Comparison of ENCODE assay signal across 24 mouse cellular contexts in genomic region chr15:59739197-59739596, GRCm38 (mm10).
DNase-seq lines count a peak whose midpoint lies in the region; ATAC-seq and TF ChIP-seq lines count a peak whose summit lies in the region.
"Had no signal": no experiment of that assay in that cellular context is flagged by ENCODE, and none has a peak within 500 bp of the region (broad histone marks: within the 10 kb centered on the region; RNA-seq: fewer than 3 reads in every experiment).

No protein-coding gene starts in this region.

- no peak overlapping the region for H3K9ac ChIP-seq in CH12.LX (ENCODE audit: insufficient read depth, low read depth)
- H3K9ac ChIP-seq in forebrain, embryonic 12.5 days: no peak overlapping the region
- H3K9ac ChIP-seq: embryonic facial prominence, embryonic 15.5 days; neural tube, embryonic 13.5 days had no signal

- DNase-seq in spleen, postnatal 36 days (ENCODE audit: low spot score in 2 of 2): peak; percentile 42 to 43
- DNase-seq in spleen, postnatal 4 days (ENCODE audit: low spot score in 2 of 2): no peak
- peak; percentile 96 for DNase-seq in CH12.LX (ENCODE audit: extremely low read depth)
- DNase-seq in induced T-regulatory cell, adult 2 months (ENCODE audit: low read depth): peak; percentile 81
- DNase-seq in splenic B cell, adult 2 months (ENCODE audit: low read depth, low spot score): peak; percentile 83
- DNase-seq in gastrocnemius, postnatal 10 days: no peak
- DNase-seq in left cerebral cortex, adult 2 months (ENCODE audit: extremely low spot score in 1 of 2, low spot score in 2 of 2): no peak
- DNase-seq: adrenal gland, adult 8-10 months; cerebellum, adult 11 months; cerebellum, postnatal 10 days; gastrocnemius, adult 2 months; heart, adult 18-20 months; heart, postnatal 36 days; kidney, adult 18-20 months; kidney, postnatal 25 days; left cerebral cortex, postnatal 4 days; liver; spleen, adult 18-20 months; thymus, adult 2 months had no signal

- TF ChIP-seq CTCF in CH12.LX (conservative IDR thresholded peaks at IDR 0.05 in 1 of 2, IDR thresholded peaks at IDR 0.05 in 1 of 2; ENCODE audit: low read depth in 2 of 2, low read length in 2 of 2): no peak
- TF ChIP-seq CTCF in left cerebral cortex, adult 2 months (IDR thresholded peaks at IDR 0.05): no peak

- TF ChIP-seq POLR2A in CH12.LX (IDR thresholded peaks at IDR 0.05; ENCODE audit: low read depth, low read length): no peak

- H3K27me3 ChIP-seq in CH12.LX (replicated peaks): no peaks in the 10 kb centered on the region
- H3K27me3 ChIP-seq in splenic B cell, adult 2 months (ENCODE audit: control insufficient read depth, insufficient read depth, low read length, poor library complexity, severe bottlenecking): no peaks in the 10 kb centered on the region
- H3K27me3 ChIP-seq in forebrain, embryonic 12.5 days: no peaks in the 10 kb centered on the region
- H3K27me3 ChIP-seq: embryonic facial prominence, embryonic 15.5 days; neural tube, embryonic 13.5 days had no signal

- H3K9me3 ChIP-seq in CH12.LX (replicated peaks; ENCODE audit: low read length): peaks cover 6% of the 10 kb centered on the region
- H3K9me3 ChIP-seq in forebrain, embryonic 12.5 days: no peaks in the 10 kb centered on the region
- H3K9me3 ChIP-seq: embryonic facial prominence, embryonic 15.5 days; neural tube, embryonic 13.5 days had no signal

- H3K4me2 ChIP-seq in CH12.LX (ENCODE audit: insufficient read depth, low read depth, poor library complexity, severe bottlenecking): no peak overlapping the region
- H3K4me2 ChIP-seq in forebrain, embryonic 12.5 days: no peak overlapping the region
- H3K4me2 ChIP-seq: embryonic facial prominence, embryonic 15.5 days; midbrain, embryonic 11.5 days; neural tube, embryonic 13.5 days had no signal

- WGBS in forebrain, embryonic 12.5 days: 92% methylated on average over 5 of the region's 5 CpGs

- in situ Hi-C loops in CH12.LX (cut with MboI; ENCODE audit: low pct_ligation_motif_present, low pct_unique_long_range_greater_than_20kb, low sequenced_read_pairs): no loop called here

- no peak overlapping the region for H3K4me3 ChIP-seq in CH12.LX (replicated peaks in 1 of 3; ENCODE audit: low read depth in 2 of 3, low read length in 2 of 3, poor library complexity in 1 of 3)
- H3K4me3 ChIP-seq in forebrain, embryonic 12.5 days (replicated peaks): no peak overlapping the region
- no peak overlapping the region for H3K4me3 ChIP-seq in left cerebral cortex, adult 2 months
- H3K4me3 ChIP-seq: embryonic facial prominence, embryonic 15.5 days; gastrocnemius, adult 2 months; neural tube, embryonic 13.5 days had no signal

- intact Hi-C loops in left cerebral cortex, adult 2 months (cut with DNase I): no loop called here

- H3K36me3 ChIP-seq in CH12.LX (replicated peaks in 1 of 2; ENCODE audit: control insufficient read depth in 1 of 2, insufficient read depth in 1 of 2, low read length in 1 of 2): no peaks in the 10 kb centered on the region
- no peaks in the 10 kb centered on the region for H3K36me3 ChIP-seq in splenic B cell, adult 2 months (ENCODE audit: control insufficient read depth, insufficient read depth, low read length, poor library complexity, severe bottlenecking)
- no peaks in the 10 kb centered on the region for H3K36me3 ChIP-seq in forebrain, embryonic 12.5 days (replicated peaks)
- H3K36me3 ChIP-seq: embryonic facial prominence, embryonic 15.5 days; neural tube, embryonic 13.5 days had no signal

- no peaks in the 10 kb centered on the region for H3K79me2 ChIP-seq in CH12.LX (replicated peaks; ENCODE audit: control insufficient read depth, extremely low read depth, insufficient read depth, poor library complexity, severe bottlenecking)

- no peak overlapping the region for H3K27ac ChIP-seq in CH12.LX (ENCODE audit: insufficient read depth, low read depth)
- no peak overlapping the region for H3K27ac ChIP-seq in forebrain, embryonic 12.5 days
- no peak overlapping the region for H3K27ac ChIP-seq in left cerebral cortex, adult 2 months
- H3K27ac ChIP-seq: embryonic facial prominence, embryonic 15.5 days; gastrocnemius, adult 2 months; hindbrain, postnatal 0 days; neural tube, embryonic 13.5 days had no signal

- dilution Hi-C loops in CH12.LX (cut with MboI; ENCODE audit: extremely low pct_ligation_motif_present, extremely low pct_unique_long_range_greater_than_20kb, low sequenced_read_pairs): no loop called here

- TF ChIP-seq RAD21 in CH12.LX (IDR thresholded peaks at IDR 0.05; ENCODE audit: low read depth, low read length): no peak

- ATAC-seq in forebrain, embryonic 12.5 days (ENCODE audit: low FRiP score): no peak
- ATAC-seq: hindbrain, postnatal 0 days had no signal

- peak; percentile 87 for TF ChIP-seq EP300 in CH12.LX (IDR thresholded peaks at IDR 0.05; ENCODE audit: low read length)

- peaks cover 18 to 36% of the 10 kb centered on the region in 2 experiments for H3K4me1 ChIP-seq in CH12.LX (ENCODE audit: control insufficient read depth in 1 of 2, insufficient read depth in 2 of 2)
- H3K4me1 ChIP-seq in forebrain, embryonic 12.5 days: no peaks in the 10 kb centered on the region
- H3K4me1 ChIP-seq: embryonic facial prominence, embryonic 15.5 days; neural tube, embryonic 13.5 days had no signal

TF ChIP-seq in CH12.LX, 34 proteins besides CTCF, POLR2A, EP300 and RAD21:
- 0 out of 2 replicates have a peak, but pooled peaks have one; percentile 49 for TF ChIP-seq MAFK (IDR thresholded peaks at IDR 0.05; ENCODE audit: insufficient replicate concordance, low read length)
- TF ChIP-seq E2F4 (IDR thresholded peaks at IDR 0.05; ENCODE audit: insufficient replicate concordance, low read depth, low read length): no peak
- TF ChIP-seq JUN (IDR thresholded peaks at IDR 0.05; ENCODE audit: insufficient read depth, low read depth, low read length): peak; percentile 86
- 0 out of 2 replicates have a peak, but pooled peaks have one; percentile 18 for TF ChIP-seq TCF12 (IDR thresholded peaks at IDR 0.05; ENCODE audit: low read depth, low read length)
- peak; percentile 87 for TF ChIP-seq ETS1 (conservative IDR thresholded peaks at IDR 0.05; ENCODE audit: low read depth, low read length)
- TF ChIP-seq BHLHE40 (IDR thresholded peaks at IDR 0.05; ENCODE audit: low read depth, low read length): peak; percentile 92
- no peak for TF ChIP-seq CHD1 (IDR thresholded peaks at IDR 0.05; ENCODE audit: low read depth, low read length)
- TF ChIP-seq IRF4 (IDR thresholded peaks at IDR 0.05; ENCODE audit: low read depth, low read length): peak; percentile 81
- 0 out of 2 replicates have a peak, but pooled peaks have one; percentile 61 for TF ChIP-seq MYC (IDR thresholded peaks at IDR 0.05; ENCODE audit: low read depth, low read length)
- TF ChIP-seq JUND (conservative IDR thresholded peaks at IDR 0.05; ENCODE audit: low read depth, low read length): peak; percentile 84
- TF ChIP-seq MAX (IDR thresholded peaks at IDR 0.05; ENCODE audit: low read length): 0 out of 2 replicates have a peak, but pooled peaks have one; percentile 16
- TF ChIP-seq MEF2A (IDR thresholded peaks at IDR 0.05; ENCODE audit: borderline replicate concordance, low read depth, low read length): peak; percentile 98
- no peak for TF ChIP-seq POLR2AphosphoS2 (IDR thresholded peaks at IDR 0.05; ENCODE audit: low read depth, low read length)
- TF ChIP-seq RCOR1 (conservative IDR thresholded peaks at IDR 0.05; ENCODE audit: low read depth, low read length): 0 out of 2 replicates have a peak, but pooled peaks have one; percentile 25

Comparison
In these comparisons a context has a peak if more than half of its experiments do, and no peak if none do; other contexts are left out.
1. DNase-seq: peak in spleen, postnatal 36 days (2 of 2), CH12.LX (single experiment), induced T-regulatory cell, adult 2 months (single experiment) and splenic B cell, adult 2 months (single experiment); none in spleen, postnatal 4 days (0 of 2), gastrocnemius, postnatal 10 days (single experiment) and left cerebral cortex, adult 2 months (0 of 2).